Mouse (Mus musculus) adrenal gland, adult (tissue): ENCODE data around the gene Ogfod2.
A peak's percentile ranks its signal among the peaks of the same experiment; 100 is the strongest.

ENCODE experiments used
- DNase-seq, 2 experiments: peaks; one replicate each; pipeline ENCODE4 v3.0.0; 2022 to 2023; ENCODE audit warnings: low spot score in 1 of 2; ENCODE audit not compliant: inconsistent age in 2 of 2

Ogfod2 gene

GRCm38 (mm10) chr5:124149028-124149427 is 36.9 kb downstream of the Ogfod2 start:
- peak in 1 of 2 experiments; percentile 44 for DNase-seq

- no peak for DNase-seq
Observed at GRCm38 (mm10) chr5:124150895-124151294, 38.8 kb downstream of the Ogfod2 start.

GRCm38 (mm10) chr5:124152734-124153133 is 40.6 kb downstream of the Ogfod2 start:
- DNase-seq: no peak

- no peak for DNase-seq
Observed at GRCm38 (mm10) chr5:124155943-124156342, 43.8 kb downstream of the Ogfod2 start.

GRCm38 (mm10) chr5:124158305-124158704 is 46.2 kb downstream of the Ogfod2 start:
- DNase-seq: peak in 1 of 2 experiments; percentile 56

- DNase-seq: peak in 1 of 2 experiments; percentile 26
Observed at GRCm38 (mm10) chr5:124159453-124159852, 47.4 kb downstream of the Ogfod2 start.

GRCm38 (mm10) chr5:124161831-124162230 is 49.7 kb downstream of the Ogfod2 start:
- DNase-seq: no peak

- DNase-seq: peak; percentile 75 to 92
Observed at GRCm38 (mm10) chr5:124162577-124162976, 50.5 kb downstream of the Ogfod2 start.

GRCm38 (mm10) chr5:124163445-124163844 is 51.3 kb downstream of the Ogfod2 start:
- no peak for DNase-seq
